Mouse (Mus musculus) heart, postnatal 0 days (tissue): ENCODE measurements around the gene Lca5l. TPM values are rescaled to one million over a fixed set of nuclear protein-coding genes. Genes with fewer than 3 reads are reported as not detected.

Experiments
- ATAC-seq: fragments of 200-750 bp; cut with Nextera tagmentation; 2 replicates; pipeline ENCODE4 v1.8.0; 2017; ENCODE audit warnings: low read depth, moderate number of reproducible peaks, moderate library complexity; ENCODE audit not compliant: insufficient read depth
- DNase-seq: peaks from one replicate; pipeline ENCODE4 v3.0.0-alpha.2; 2016; ENCODE audit warnings: low spot score
- H3K27ac ChIP-seq: fragments of 300-500 bp; sonication (generic); 2 replicates; pipeline ENCODE4 v1.5.1; 2014; ENCODE audit warnings: low read depth, mild to moderate bottlenecking
- H3K27me3 ChIP-seq: fragments of 300-500 bp; sonication (generic); 2 replicates; pipeline ENCODE4 v1.6.1; 2014; ENCODE audit warnings: low read length, mixed read lengths; ENCODE audit not compliant: control insufficient read depth, insufficient read depth
- H3K36me3 ChIP-seq: fragments of 300-500 bp; sonication (generic); replicated peaks from 2 replicates; pipeline ENCODE4 v1.6.1; 2014; ENCODE audit warnings: low read length, mixed read lengths; ENCODE audit not compliant: control insufficient read depth, insufficient read depth
- H3K4me1 ChIP-seq: fragments of 300-500 bp; sonication (generic); 2 replicates; pipeline ENCODE4 v1.6.1; 2014; ENCODE audit warnings: antibody characterized with exemption; ENCODE audit not compliant: control insufficient read depth, insufficient read depth
- H3K4me2 ChIP-seq: fragments of 300-500 bp; sonication (generic); 2 replicates; pipeline ENCODE4 v1.6.1; 2014; ENCODE audit warnings: low read depth, mild to moderate bottlenecking, low read length, moderate library complexity
- H3K4me3 ChIP-seq: fragments of 300-500 bp; sonication (generic); 2 replicates; pipeline ENCODE4 v1.5.1; 2014; ENCODE audit warnings: low read depth, low read length
- H3K9ac ChIP-seq: fragments of 300-500 bp; sonication (generic); replicated peaks from 2 replicates; pipeline ENCODE4 v1.6.1; 2014; ENCODE audit warnings: low read depth, low read length, mixed read lengths
- H3K9me3 ChIP-seq: fragments of 300-500 bp; sonication (generic); replicated peaks from 2 replicates; pipeline ENCODE4 v1.6.1; 2016; ENCODE audit warnings: low read length; ENCODE audit not compliant: control insufficient read depth
- CTCF ChIP-seq: IDR thresholded peaks from 2 replicates; pipeline ENCODE4 v1.5.1; 2016; ENCODE audit warnings: antibody characterized with exemption, control low read depth, low read depth
- EP300 ChIP-seq: IDR thresholded peaks from 2 replicates; pipeline ENCODE4 v1.6.1; 2016; ENCODE audit warnings: antibody characterized with exemption, low read depth
- WGBS: fragments of 180-500 bp; shearing (Covaris S2); extraction: QIAGEN DNeasy Blood & Tissue Kit; methylation state at CpG from one replicate; pipeline ENCODE4 v1.1.7; 2014; 5-methylcytosine and 5-hydroxymethylcytosine counted together
- polyA plus RNA-seq: library from polyadenylated mRNA; unstranded; fragments of >200 nt; fragmentation: Nextera tagmentation; extraction: Ambion mirVana; gene quantifications from 2 replicates; pipeline ENCODE4 v1.2.1, GENCODE M21; 2015
- total RNA-seq: library from RNA; depleted of rRNA; stranded (reverse); fragments of >200 nt; gene quantifications from 2 replicates; pipeline ENCODE4 v1.2.3, GENCODE M21; 2014; ENCODE audit warnings: low replicate concordance

The Lca5l gene
- total and polyA plus RNA-seq, 2 experiments from 2014 or later, result 1.5 to 2.3 TPM

- Histone ChIP-seq H3K27ac (peak within 1 kb of the TSS; percentile 96), H3K36me3 (no peaks in the 10 kb centered on the region), H3K4me3 (peak within 1 kb of the TSS; percentile 49), H3K4me1 (peaks cover 6% of the 10 kb centered on the region; the same call in 1 of the 2 replicates), H3K27me3 (no peaks in the 10 kb centered on the region), H3K9me3 (no peaks in the 10 kb centered on the region), H3K4me2 (peak within 1 kb of the TSS; percentile 62), H3K9ac (peak within 1 kb of the TSS; percentile 66)
- no peak for TF ChIP-seq CTCF
- peak; percentile 82 for TF ChIP-seq EP300
- ATAC-seq (peak; percentile 96), DNase-seq (peak; percentile 94)
- WGBS, result under 1% methylated on average over 20 of the region's 20 CpGs
These were observed 8.0 kb upstream of the Lca5l start, which contains the start of gene Sh3bgr for GRCm38 (mm10) chr16:96199913-96200701. Gene Sh3bgr (plus strand): TSS chr16:96200450.

- 73% methylated on average over 5 of the region's 5 CpGs for WGBS
- DNase-seq, result no peak
These were observed 4.5 kb downstream of the Lca5l start for GRCm38 (mm10) chr16:96187619-96188018.

GRCm38 (mm10) chr16:96179156-96179555 is 12.9 kb downstream of the Lca5l start:
- peaks cover 5% of the 10 kb centered on the region; the same call in 1 of the 2 replicates for H3K9me3 ChIP-seq
- H3K9ac ChIP-seq, result no peak overlapping the region
- no peaks in the 10 kb centered on the region for H3K27me3 ChIP-seq
- ATAC-seq, result no peak
- no peaks in the 10 kb centered on the region for H3K36me3 ChIP-seq
- no peaks in the 10 kb centered on the region for H3K4me1 ChIP-seq
- TF ChIP-seq CTCF, result no peak
- no peak for TF ChIP-seq EP300
- H3K27ac ChIP-seq, result no peak overlapping the region
- H3K4me3 ChIP-seq, result no peak overlapping the region
- no peak for DNase-seq
- H3K4me2 ChIP-seq, result no peak overlapping the region

More at GRCm38 (mm10) chr16:96187619-96188018, 4.5 kb downstream of the Lca5l start:
- Histone ChIP-seq H3K27ac (no peak overlapping the region), H3K27me3 (no peaks in the 10 kb centered on the region), H3K9me3 (no peaks in the 10 kb centered on the region), H3K4me1 (0 out of 2 replicates have a peak, but pooled peaks cover 2% of the 10 kb centered on the region), H3K36me3 (no peaks in the 10 kb centered on the region), H3K4me2 (no peak overlapping the region), H3K9ac (no peak overlapping the region), H3K4me3 (no peak overlapping the region)
- no peak for TF ChIP-seq CTCF
- no peak for TF ChIP-seq EP300
- no peak for ATAC-seq

GRCm38 (mm10) chr16:96175399-96175798 is 16.7 kb downstream of the Lca5l start:
- no peaks in the 10 kb centered on the region for H3K4me1 ChIP-seq
- DNase-seq (no peak), ATAC-seq (no peak)
- H3K36me3 ChIP-seq, result no peaks in the 10 kb centered on the region
- no peak overlapping the region for H3K27ac ChIP-seq
- peaks cover 5% of the 10 kb centered on the region; the same call in 1 of the 2 replicates for H3K9me3 ChIP-seq
- no peaks in the 10 kb centered on the region for H3K27me3 ChIP-seq
- H3K9ac ChIP-seq, result no peak overlapping the region
- TF ChIP-seq EP300, result no peak
- no peak for TF ChIP-seq CTCF
- H3K4me2 ChIP-seq, result no peak overlapping the region
- WGBS, result 44% methylated on average over 2 of the region's 2 CpGs
- no peak overlapping the region for H3K4me3 ChIP-seq

- Histone ChIP-seq H3K4me1 (no peaks in the 10 kb centered on the region), H3K9me3 (no peaks in the 10 kb centered on the region), H3K4me3 (no peak overlapping the region), H3K27me3 (no peaks in the 10 kb centered on the region), H3K27ac (no peak overlapping the region), H3K36me3 (no peaks in the 10 kb centered on the region), H3K9ac (no peak overlapping the region), H3K4me2 (no peak overlapping the region)
- 72% methylated on average over 8 of the region's 8 CpGs for WGBS
- DNase-seq (no peak), ATAC-seq (no peak)
- TF ChIP-seq EP300 (no peak), CTCF (no peak)
These were observed 18.4 kb downstream of the Lca5l start for GRCm38 (mm10) chr16:96173648-96174047.

GRCm38 (mm10) chr16:96168837-96169236 is 23.2 kb downstream of the Lca5l start:
- Histone ChIP-seq H3K9me3 (no peaks in the 10 kb centered on the region), H3K4me2 (no peak overlapping the region), H3K27me3 (no peaks in the 10 kb centered on the region), H3K27ac (no peak overlapping the region), H3K4me3 (no peak overlapping the region), H3K36me3 (no peaks in the 10 kb centered on the region), H3K4me1 (no peaks in the 10 kb centered on the region), H3K9ac (no peak overlapping the region)
- TF ChIP-seq EP300, result no peak
- TF ChIP-seq CTCF, result no peak
- ATAC-seq (no peak), DNase-seq (no peak)
- WGBS, result 90% methylated on average over 4 of the region's 4 CpGs
